Mouse (Mus musculus) left cerebral cortex, postnatal 25 days (tissue): ENCODE measurements at regions not wholly inside any gene's neighbourhood (a gene's known extent, or its start where the extent isn't known, plus 50 kb on each side); places are given as distances from the start of the nearest gene placed in this dataset.
"Not testable (repeated sequence)": the region's sequence is repeated elsewhere in the genome, so short reads cannot be mapped to it uniquely, and the experiment has no call there.

Experiments
- DNase-seq, 2 experiments: peaks; one replicate each; pipeline ENCODE4 v3.0.0; 2022; ENCODE audit warnings: low spot score in 2 of 2, mixed read lengths in 1 of 2
- intact Hi-C: fragments of 180-260 bp; cut with DNase I; formaldehyde crosslinking; loops from one replicate; pipeline ENCODE4 v1.15.1; 2025

GRCm38 (mm10) chr6:112564119-112564518, 74.4 kb upstream of the Oxtr start:
- intact Hi-C loops, DNase-seq: not testable (repeated sequence)

GRCm38 (mm10) chr6:112563659-112564058, 73.9 kb upstream of the Oxtr start:
- intact Hi-C loops, DNase-seq: not testable (repeated sequence)

DNA sequence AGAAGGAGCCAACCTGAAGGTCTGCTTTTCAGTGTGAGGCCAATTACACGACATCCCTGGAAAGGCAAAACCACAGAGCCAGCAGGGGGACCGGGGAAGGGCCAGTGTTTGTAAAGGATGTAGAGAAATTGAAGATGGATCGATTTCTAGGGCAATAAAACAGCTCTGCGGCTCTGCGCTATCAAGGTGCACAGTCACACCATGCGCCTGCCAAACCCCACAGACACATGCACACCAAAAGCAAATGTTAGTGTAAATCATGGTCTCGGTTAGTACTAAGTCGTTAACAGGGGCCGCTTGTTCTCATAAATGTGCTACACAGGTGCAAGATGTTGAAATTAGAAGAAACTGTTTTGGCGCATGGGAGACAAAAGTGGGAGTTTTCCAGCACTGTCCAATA, 72.3 kb upstream of the Oxtr start:
- intact Hi-C loops = no loop called here

DNA sequence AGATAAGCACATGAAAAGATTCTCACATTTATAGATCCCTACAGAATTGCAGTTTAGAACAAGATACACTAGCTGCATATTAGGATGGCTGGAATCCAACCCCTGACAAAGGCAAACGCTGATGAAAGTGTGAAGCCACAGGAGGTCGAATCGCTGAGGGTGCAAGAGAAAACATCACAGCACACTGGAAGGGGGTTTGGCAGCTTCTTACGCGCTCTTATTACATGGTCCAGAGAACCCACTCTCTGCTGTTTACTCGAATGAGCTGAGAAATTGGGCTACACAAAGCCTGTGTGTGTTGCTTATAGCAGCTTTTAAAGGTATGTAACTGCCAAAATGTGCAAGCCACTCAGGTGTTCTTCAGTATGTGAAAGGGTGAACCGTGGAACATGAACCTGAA, 71.8 kb upstream of the Oxtr start:
- no peak for DNase-seq
- intact Hi-C loops = no loop called here

More for the DNA sequence above, 72.3 kb upstream of the Oxtr start:
- no peak for DNase-seq

- intact Hi-C loops = no loop called here
- no peak for DNase-seq
Observed at GRCm38 (mm10) chr6:112559549-112559948, 69.8 kb upstream of the Oxtr start.

GRCm38 (mm10) chr6:112557516-112557915, 67.8 kb upstream of the Oxtr start:
- intact Hi-C loops = no loop called here
- DNase-seq = no peak

- DNase-seq = peak in 1 of 2 experiments; percentile 57
- intact Hi-C loops = no loop called here
Observed at GRCm38 (mm10) chr6:112556401-112557165, 66.8 kb upstream of the Oxtr start.

- intact Hi-C loops = no loop called here
Observed at GRCm38 (mm10) chr6:112554091-112554490, 64.3 kb upstream of the Oxtr start.

DNA sequence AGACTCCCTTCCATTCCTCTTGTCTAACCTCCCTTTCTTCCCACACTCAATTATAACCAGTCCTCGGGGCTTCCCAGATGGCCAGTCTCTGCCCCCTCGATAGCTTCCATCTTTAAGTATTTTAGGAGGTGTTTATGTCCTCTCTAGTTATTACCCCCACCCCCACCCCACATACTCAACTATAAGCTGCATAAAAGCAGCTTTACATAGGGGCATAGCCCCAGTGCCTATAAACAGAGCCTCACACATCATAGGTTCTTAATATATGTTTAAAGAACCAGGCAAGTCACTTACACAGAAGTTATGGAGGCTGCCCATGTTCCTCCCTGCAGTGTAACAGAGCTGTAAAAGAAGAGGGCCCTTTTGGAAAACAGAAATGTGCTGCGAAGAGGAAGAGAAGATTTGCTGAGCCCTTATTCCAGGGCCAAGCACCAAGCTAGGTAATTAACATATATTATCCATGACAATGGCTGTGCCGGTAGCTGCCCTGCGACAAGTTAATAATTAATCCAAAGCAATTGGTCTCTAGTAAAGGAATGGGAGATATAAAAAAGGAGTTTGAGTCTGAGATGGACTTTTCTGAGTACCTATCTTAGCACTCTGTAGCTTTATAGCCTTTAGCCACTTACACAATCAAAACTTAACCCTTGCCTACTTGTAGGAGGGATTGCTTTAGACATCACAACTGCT, 63.6 kb upstream of the Oxtr start:
- DNase-seq = no peak
- intact Hi-C loops = no loop called here

More at GRCm38 (mm10) chr6:112554091-112554490, 64.3 kb upstream of the Oxtr start:
- DNase-seq = no peak

- DNase-seq = no peak
- intact Hi-C loops = no loop called here
Observed at GRCm38 (mm10) chr6:112552560-112552959, 62.8 kb upstream of the Oxtr start.

DNA sequence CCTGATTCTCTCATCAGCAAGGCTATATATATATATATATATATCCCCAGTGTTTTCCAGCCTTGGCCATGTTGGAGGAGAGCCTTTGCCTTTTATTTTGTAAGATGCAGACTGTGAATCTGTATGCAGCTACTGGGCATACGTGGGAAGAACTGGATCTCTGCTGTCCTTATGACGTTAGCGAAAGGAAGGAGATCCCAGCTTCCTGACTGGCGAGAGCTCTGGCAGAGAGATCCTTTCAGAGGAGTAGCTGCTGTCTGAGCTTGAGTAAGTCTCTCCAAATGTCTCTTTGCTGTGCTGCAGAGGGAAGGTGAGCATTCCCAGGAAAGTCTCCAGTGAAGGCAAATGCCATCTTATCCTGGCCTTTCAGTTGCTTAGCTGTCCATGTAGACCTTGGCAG, 61.6 kb upstream of the Oxtr start:
- peak in 1 of 2 experiments; percentile 29 for DNase-seq
- intact Hi-C loops = no loop called here

- intact Hi-C loops = no loop called here
- DNase-seq = no peak
Observed at GRCm38 (mm10) chr6:112547251-112547650, 57.5 kb upstream of the Oxtr start.

DNA sequence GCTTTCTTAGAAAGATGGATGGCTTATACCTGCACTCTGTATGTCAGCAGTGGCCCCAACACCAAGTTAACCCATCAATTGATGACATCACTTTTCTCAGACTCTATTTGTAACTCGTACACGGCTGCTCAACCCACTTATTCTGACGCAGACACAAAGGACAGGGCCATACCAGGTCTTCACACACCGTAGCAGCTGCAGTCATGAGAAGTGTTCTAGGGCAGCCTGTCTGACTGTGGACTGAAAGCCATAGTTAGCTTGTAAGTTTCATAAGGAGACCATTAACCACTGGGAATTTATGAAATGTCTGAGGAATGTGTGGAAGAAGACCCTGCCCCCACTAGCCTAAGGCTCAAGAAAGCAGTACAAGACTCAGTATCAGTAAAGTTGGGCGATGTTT, 56.3 kb upstream of the Oxtr start:
- no peak for DNase-seq
- intact Hi-C loops = no loop called here

GRCm38 (mm10) chr6:112544315-112544714, 54.6 kb upstream of the Oxtr start:
- intact Hi-C loops = no loop called here
- no peak for DNase-seq

- intact Hi-C loops = no loop called here
- DNase-seq = no peak
Observed at GRCm38 (mm10) chr6:112542692-112543091, 52.9 kb upstream of the Oxtr start.
